Mouse (Mus musculus): ENCODE results near the gene Znfx1.

GRCm38 (mm10) chr2:167030507-167030906 is 32.3 kb downstream of the Znfx1 start:
- peak; percentile 24; the same call in 1 of the 2 replicates for TF ChIP-seq CTCF (IDR thresholded peaks at IDR 0.05; ENCODE audit: low read depth)
- TF ChIP-seq EP300 (optimal IDR thresholded peaks at IDR 0.05): no peak

All from stomach, postnatal 0 days (tissue).